Mouse (Mus musculus): Measurements from ENCODE around the gene A530016L24Rik.

Gene A530016L24Rik

DNA sequence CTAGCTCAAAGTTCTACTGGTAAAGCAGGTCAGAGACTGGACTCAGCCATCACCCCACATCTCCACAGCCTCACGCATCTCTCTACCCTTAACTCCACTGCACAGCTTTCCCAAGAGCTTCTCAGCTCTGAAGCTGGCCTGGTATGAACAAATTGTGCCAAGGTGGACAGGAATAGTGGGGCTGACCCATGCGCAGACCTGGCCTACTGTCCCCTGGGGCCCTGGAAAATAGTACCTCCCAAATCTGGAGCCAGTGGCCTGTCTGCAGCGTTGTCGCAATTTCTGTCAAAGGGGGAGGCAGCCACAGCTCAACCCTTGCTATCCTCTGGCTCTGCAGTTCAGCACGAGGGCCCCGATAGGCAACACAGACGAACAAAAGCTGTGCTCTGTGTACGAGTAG is at the start of gene A530016L24Rik:
TSS of gene A530016L24Rik (plus strand) at position 315 of the 400 bp plus-strand sequence.
- DNase-seq, result no peak

DNA sequence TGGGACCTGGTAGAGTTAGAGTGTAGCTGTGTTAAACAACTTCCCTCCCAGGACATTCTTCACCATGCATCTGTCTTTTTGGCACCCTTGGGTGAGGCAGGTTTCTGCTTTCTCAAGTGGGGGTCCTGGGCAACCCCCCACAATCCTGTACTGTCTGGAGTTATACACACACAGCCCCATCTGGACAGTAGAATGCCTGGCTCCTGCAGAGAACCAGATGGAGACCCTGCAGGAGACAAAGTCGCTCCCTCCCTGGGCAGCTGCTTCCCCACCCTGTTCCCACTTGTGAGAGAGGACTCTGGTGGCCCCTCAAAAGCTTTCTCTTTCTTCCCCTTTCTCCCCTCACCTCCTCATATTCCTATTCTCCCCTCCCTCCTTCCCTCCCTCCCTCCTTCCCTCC is 49.3 kb upstream of the A530016L24Rik start:
- DNase-seq, result no peak

DNA sequence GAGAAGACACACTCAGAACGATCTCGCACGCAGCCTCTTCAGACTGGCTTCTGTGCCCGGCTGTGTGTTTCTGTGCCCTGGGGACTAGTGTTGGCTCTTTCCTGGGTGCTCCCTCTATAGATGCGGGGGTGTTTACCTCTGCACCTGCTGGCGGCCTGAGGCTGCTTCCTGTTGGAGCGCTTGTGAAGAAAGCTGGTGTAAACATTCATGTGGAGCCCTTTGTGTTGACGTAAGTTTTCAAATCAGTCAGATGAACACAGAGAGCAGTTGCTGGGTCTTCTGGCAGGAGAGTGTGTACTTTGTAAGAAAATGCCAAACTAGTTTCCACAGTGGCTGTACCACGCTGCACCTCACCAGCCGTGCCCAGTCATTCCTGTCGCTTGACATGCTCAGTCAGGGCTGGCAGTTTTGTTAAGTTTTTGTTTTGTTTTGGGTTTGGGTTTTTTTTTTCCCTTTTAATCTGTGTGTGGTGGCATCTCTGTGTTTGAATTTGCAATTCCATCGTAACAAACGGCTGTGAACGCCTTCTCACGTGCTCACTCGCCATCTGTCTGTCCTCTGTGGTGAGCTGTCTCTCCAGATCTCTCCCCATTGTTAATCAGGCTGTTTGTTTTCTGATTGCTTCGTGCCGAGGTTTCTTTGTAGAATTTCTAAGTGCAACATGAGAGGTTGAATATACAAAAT is 40.0 kb upstream of the A530016L24Rik start:
- no peak for DNase-seq

DNA sequence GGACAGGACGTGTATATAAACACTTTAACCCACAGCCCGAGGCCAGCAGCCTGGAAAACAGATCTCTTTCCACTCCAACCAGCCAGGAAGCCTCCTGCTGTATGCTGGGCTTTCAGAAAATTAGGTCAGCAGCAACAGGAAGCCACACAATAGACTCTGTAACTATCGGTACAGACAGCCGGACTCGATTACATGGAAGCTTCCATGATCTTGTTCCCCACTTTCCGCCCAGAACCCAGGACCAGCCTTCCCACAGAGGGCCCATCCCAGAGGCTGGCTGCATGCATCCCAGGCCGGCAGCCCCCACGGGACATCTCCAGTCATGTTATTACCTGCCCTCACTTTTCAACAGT is 39.4 kb upstream of the A530016L24Rik start:
- no peak for DNase-seq

DNA sequence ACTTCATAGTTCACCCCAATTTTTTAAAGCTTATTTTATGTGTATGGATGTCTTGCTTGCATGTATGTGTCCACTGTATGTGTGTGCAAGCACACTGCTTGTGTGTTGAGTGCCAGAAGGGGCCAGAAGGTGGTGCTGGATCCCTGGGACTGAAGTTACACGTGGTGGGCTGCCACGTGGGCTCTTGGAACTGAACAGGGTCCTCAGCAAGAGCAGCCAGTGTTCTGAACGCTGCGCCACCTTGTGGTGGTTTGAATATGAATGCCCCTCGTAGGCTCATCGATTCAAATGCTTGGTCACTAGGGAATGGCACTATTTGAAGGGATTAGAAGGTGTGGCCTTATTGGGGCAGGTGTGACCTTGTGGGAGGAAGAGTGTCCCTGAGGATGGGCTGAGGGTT is 38.4 kb upstream of the A530016L24Rik start:
- DNase-seq, result peak; percentile 31

DNA sequence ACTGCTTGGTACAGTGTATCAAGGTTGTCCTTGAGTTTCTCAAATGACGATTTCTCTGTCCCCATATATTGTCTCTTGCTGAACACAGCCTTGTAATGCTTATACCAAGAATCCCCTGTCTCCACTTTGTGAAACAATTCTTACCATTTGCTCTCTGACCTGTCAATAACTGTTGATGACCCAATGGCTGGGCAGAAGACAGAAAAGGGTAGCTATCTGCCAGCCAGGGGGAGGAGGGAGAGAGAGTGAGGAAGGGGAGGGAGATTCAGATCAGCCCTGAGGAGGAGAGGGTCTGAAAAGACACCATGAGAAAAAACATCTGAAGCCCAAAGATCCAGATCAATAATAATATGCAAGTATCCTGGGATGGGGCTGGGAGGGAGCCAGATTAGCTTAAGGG is 37.9 kb upstream of the A530016L24Rik start:
- DNase-seq, result no peak

DNA sequence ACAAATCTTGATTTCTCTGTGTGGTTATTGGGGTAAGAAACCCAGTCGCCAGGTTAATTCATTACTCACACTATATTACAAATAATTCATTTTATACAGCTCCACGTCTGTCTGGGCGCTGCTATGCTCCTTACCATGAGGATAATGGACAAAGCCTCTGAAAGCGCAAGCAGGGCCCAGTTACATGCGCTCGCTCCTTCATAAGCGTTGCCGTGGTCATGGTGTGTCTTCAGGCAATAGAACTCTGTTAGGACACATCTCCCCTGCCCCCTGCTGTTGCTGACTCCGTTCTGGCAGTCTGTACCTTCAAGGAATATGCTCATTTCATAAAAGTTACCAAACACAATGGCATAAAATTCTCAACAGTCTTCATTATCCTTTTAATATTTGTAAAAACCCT is 37.4 kb upstream of the A530016L24Rik start:
- no peak for DNase-seq

DNA sequence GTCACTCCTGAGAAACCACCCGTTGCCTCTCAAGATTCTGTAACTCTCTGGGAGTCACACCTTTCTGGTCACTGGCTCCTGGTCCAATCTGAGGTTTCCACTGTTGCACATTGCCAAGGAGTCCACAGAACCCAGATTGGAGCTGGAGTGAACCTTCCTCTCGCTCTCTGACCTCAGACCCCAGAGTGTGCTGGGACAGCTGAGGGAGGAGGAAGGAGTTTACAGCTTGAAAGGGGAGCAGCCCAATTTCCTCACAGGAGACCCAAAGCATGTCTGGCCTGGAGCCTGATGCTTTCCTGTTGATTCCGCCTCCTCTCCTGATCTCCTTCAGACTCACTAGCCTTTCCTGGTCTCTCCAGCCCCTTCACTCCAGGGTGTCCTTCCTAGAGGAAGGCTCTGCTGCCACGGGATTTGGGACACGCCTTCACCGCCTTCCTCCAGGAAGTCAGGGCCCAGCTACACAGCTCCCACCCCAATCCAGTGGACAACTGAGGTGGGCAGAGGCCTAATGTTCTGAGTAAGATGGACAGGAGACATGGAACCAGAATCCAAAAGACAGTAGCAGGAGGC is 33.0 kb upstream of the A530016L24Rik start:
- no peak for DNase-seq

DNA sequence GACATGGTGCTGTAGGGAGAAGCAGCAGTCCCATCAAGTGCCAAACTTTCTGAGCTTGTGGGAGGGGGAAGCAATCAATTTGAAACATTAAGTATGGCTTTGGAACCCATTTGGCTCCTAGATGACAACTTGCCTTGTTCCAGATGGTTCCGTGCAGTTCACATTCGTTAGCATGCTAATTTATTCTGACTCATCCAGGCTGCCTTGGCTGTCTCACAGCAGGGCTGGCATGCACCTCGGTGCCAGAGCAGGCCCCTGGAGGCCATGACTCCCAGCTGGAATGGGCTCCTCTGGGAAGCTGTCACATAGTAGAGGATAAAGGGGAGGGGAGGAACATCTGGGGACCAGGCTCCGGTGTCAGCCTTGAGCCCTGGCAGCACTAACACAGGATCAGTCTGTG is 31.4 kb upstream of the A530016L24Rik start:
- DNase-seq, result peak; percentile 17

DNA sequence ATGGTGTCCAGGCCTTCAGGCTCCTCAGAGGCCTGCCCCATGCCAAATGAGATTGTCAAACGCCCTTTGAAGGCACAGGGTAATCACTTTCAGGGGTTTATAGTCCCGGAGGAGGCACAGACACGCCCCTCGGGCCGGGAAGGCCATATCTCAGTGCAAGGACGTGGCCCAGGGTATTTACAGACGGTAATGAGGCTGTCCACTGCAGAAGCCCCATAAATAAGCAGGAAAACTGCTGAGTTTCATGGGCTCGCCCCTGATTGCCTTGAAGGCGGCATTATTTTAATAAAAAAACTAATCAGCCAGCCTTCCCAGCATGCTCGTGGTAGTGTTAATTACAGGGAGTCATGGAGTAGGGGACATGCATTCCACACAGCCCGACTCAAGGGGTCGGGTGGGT is 26.8 kb upstream of the A530016L24Rik start:
- no peak for DNase-seq

DNA sequence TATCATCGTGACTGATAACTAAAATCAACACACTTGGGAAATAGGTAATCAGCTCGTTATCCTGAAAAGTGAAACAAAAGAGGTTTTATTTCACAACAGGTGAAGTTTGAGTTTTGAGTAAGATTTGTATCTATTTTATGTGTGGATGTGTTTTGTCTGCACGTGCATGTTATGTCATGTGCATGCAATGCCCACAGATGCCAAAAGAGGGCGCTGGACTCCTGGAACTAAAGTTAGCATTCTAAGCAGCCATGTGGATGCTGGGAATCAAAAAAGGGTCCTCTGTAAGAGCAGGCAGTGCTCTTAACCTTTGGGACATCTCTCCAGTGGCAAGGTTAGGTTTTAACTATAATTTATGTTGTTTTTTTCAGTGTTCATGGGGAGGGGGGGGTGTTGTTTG is 26.0 kb upstream of the A530016L24Rik start:
- no peak for DNase-seq

DNA sequence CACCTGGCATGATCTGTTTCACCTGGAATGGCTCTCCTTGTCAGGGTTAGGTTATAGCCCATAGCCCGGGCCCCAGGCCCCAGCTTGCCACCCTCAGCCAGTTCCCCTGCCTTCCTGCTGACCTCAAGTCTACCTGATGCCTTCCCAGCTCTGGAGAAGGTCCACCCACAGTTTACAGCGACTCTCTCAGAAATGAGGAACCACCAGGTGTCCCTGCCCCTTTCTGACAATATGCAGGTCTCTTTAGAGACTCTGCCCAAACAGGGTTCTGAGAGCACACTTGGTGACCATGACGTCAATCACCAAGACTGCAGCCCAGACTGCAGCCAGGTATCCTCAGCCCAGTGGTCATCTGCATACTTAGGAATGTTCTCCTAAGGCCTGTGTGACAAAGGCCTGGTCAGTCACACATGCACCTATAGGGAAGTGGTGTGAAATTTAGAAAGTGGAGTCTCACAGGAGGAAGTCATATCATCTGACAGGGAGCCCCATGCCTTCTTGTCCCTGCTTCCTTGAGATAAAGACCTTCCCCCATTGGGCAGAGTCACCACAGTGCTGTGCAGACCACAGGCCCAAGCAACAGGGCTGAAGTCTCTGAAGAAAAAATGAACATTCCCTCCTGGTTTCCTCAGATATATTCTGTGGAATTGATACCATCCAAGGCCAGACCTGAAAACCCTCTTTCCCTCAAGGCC is 25.4 kb upstream of the A530016L24Rik start:
- DNase-seq, result no peak

DNA sequence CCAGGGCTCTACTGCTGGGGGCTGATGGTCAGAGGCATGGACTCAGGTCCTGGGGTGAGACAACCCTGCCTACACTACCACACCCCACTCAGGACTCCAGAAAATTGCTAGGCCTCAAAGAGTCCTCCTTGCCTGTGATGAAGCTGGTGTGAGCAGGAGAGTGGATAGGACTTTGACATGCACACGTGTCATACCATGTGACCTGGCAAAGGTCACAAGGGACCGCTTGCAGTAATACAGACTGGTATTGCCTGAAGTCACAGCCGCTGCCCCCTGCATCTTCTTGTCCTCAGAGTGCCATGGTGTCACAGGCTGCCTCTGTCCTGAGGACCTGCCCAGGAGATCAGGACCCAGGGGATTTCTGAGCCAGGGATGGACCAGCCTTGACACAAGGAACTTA is 24.7 kb upstream of the A530016L24Rik start:
- peak; percentile 39 for DNase-seq

DNA sequence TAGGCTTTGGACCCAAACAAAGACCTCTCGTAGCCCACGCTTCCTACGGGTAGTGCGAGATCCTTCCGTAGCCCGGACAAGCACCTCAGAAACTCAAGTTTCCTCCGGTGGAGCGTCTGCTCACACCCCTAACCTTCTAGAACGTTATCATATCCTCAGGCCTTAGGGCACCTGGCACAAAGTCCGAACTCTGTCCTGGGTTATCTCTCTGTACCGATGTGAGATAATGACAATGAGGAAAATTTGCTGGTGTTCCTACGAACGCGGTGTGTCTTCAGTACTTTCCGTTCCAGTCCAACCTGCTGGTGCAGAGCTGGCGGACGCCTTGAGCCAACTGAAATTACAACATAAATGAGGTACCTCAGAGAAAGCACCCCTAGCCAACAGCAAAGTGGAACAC is 23.3 kb upstream of the A530016L24Rik start:
- DNase-seq, result no peak

DNA sequence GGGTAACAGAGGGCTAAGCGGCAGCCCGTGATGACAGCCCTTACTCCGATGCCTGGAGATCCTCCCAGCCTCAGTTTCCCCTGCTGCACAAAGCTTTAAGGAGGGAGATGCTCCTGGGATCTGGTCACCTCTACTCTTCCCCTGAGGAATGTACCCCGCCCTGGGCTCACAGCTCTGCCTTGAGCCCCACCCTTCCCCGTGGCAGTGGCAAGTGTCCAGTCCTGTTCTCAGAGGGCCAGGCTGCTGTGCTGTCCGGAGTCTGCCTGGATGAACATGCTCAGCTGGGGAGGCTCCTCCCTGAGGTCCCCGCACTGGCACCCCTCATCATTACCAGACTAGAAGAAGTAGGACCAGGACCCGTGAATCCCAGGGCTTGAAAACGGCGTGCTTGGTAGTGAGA is 21.9 kb upstream of the A530016L24Rik start:
- DNase-seq, result no peak

DNA sequence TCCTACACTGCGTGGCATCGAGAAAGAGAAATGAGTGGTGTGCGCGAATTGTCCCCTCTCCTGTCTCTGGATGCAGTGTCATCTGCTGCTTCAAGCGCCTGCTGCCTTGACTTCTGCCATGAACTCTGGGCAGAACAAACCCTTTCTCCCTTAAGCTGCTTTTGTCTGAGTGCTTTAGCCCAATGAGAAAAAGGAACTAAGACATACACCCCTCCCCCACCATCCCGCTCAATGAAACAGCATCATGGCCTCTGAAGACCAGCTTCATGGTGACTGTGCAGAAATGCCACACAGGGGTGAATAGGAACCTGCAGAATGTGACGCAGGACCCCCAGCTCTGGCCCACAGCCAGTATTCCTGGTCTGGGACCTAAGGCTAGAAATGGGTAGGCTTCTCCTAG is 19.9 kb upstream of the A530016L24Rik start:
- DNase-seq, result no peak

DNA sequence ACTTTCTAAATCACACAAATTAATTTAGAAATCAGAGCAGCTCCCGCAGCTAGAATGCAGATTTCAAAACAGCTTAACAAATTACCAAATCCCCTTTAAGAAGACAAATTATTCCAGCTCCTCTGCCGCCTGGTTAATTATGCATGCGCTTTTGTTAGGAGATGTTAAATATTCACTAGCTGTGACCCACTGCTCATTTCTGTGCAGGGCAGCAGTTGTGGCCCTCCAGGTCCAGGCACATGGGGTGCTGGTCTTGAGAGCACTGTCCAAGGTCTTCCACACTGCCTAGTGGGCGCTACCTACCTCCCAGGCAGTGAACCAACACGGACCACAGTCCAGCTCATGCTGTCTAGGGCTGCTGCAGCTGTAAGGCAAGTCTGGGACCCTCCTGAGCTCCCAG is 19.0 kb upstream of the A530016L24Rik start:
- peak; percentile 65 for DNase-seq

DNA sequence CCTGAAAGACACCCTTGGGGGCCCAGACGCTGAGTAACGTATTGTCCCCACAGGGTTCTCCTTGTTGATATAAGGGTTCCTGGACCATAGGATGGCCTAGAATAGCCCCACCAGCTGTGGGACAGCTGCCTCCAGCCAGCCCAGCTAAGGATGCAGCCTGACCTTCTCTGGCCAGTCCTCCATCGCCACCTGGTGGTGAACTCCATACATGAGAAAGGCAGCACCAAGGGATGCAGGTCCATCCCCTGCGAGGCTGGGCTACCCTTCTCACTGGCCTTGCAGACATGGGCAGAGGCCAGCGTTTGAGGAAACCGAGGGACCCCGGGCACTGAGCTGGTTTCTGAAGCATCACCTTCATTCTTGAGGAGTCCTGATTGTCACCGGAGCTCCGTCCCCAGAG is 15.5 kb upstream of the A530016L24Rik start:
- DNase-seq, result peak; percentile 88

DNA sequence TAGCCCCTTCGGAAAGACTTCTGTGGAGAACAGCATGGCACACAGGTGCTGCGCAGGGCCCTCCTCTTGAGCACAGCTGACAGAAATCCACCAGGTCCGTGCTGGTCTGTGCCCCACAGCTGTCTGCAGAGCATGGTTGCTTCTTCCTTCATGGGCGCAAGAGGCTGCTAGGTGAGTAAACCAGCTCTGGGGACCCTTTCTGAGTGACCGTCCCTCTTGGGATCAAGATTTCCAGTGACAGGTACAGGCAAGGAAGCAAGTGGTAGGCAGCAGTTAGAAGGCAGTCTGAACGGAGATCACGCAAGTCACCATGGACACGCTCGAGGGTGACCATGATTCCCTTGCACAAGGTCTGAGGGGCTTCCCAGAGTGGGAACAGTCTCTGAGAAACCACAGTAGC is 287 bp downstream of the A530016L24Rik start:
- DNase-seq, result no peak

DNA sequence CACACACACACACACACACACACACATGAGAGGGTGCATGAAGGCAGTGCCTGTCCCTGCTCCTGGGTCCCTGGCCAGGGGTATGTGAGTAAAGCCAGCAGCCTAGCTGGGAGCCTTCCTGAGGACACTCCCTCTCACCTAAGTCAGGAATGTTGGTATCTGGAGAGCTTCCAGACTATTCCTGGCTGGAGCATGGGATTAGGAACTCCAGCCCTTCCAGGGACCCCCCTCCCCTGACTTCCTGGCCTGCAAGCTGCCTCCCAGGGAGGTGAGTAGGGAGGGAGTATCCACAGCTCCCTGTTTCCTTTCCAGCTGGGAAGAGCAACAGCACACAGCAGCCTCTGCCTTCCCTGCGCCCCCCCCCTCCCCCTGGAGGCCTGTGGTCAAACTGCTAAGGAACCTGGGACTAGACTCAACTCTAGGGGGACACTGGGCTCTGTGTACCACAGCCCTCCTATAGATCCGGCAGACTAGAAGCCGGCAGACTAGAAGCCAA is 1.2 kb downstream of the A530016L24Rik start:
- DNase-seq, result peak; percentile 74

DNA sequence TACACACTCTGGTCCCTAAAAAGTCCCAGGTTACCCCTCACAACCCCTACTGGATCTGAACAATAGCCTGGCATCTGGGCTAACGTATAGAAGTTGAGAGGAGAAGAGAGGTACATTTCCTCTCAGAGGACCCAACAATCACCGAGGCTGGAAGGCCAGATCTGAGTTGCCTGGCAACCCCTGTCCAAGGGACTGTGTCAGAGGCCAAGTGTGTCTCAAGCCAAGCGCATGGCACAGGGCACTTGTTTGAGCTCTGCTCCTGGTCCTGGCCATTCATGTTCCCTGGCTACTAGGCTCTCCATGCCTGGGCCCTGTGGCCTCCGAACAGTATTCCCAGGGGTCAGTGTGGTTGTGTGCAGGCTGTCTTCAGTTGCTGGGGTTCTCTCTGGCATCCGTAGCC is 6.9 kb downstream of the A530016L24Rik start:
- no peak for DNase-seq

DNA sequence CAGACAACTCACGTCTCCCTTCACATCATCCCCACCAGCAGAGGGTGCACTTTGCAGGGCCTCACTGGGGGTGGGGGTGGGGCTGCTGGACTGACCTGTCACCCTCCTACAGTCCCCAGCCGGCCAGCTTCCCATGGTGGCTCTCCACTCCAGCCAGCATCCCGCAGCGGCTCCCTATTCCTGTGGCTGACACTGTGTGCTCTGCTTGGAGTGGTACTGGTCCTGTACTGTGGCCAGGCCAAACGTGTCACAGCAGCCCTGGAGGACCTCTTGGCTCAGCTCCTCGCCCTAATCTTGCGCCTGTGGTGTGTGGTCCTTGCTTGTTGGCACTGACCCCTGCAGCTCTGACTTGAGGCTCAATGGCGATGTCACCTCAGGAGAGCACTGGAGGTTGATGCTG is 8.5 kb downstream of the A530016L24Rik start:
- DNase-seq, result no peak

DNA sequence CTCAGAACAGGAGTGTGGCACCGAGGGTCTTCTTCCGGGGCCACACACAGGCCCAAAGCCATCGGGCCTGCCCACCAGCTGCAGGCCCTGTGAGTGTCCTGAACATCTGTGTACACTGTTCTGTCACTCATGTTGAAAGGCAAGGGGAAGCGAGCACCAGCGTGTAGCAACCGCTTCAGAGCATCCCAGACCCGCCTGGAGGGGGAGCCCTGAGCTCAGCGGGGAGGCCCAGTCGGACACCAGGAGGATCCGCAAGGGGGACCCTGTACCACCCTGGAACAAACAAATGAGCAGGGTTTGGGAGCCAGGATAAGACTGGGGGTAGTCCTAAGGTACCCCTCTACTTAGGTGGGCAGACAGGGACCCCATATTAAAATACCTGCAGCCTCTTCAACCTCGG is 9.4 kb downstream of the A530016L24Rik start:
- DNase-seq, result peak; percentile 31

DNA sequence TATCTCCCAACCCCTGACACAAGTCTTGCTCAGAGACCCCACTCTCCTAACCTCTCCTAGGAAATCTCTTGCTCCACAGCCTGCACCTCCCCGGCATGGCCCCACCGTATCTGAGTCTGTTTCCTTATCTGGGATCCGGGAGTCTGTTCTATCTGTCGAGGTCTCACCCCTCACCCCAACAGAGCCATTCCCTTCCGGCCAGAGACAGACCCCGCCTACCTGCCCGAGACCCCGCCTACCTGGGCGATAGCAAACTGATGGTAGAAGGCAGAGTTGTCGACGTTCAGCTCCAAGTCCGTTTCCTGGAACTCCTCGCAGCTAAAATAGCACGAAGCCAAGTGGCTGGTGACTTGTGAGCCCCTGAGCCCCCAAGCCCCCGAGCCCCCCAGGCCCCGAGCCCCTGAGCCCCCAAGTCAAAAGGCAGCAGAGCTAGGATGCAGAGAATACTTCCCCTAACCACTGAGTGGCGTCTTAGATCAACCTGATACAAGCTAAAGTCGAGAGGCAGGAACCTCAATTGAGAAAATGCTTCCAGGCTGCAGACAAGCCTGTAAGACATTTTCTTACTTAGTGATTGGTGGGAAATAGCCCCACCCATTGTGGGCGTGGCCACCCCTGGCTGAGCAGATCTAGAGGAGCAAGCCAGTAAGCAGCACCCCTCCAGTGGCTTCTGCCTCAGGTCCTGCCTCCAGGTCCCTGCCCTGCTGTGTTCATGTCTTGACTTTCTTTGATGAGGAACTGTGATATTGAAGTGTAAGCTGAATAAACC is 13.9 kb downstream of the A530016L24Rik start:
- DNase-seq, result no peak

Measured in kidney, adult 9 months (tissue).